Mouse (Mus musculus) lung, postnatal 0 days (tissue): ENCODE results near the gene Sf3b2.

Source experiments
- CTCF ChIP-seq: IDR thresholded peaks from 2 replicates; pipeline ENCODE4 v1.5.1; 2016; ENCODE audit warnings: antibody characterized with exemption, mild to moderate bottlenecking
- EP300 ChIP-seq: IDR thresholded peaks from 2 replicates; pipeline ENCODE4 v1.6.1; 2016; ENCODE audit warnings: antibody characterized with exemption, mild to moderate bottlenecking, control low read depth

- peak; percentile 77 for TF ChIP-seq CTCF
- no peak for TF ChIP-seq EP300
Measured at GRCm38 (mm10) chr19:5302455-5302854, 7.2 kb upstream of the Sf3b2 start.
